In the genomic region with DNA sequence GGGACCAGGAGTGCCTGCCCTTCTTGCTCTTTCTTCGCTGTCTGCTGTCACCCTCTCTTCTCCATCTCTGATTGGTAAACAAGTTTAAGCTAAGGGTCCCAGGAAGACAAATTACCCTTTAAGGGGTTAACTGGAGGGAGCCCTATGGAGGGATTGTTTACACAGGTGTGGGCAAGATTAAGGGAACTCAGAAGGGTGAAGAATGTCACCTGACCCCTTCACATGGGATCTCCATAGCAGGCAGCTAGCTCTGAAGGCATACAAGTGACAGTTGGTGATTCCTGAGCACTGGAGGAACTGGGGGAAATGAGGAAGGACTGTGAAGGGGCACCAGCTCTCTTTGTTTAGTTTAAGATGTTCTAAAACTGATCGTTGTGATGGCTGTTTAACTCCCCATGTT, we compare ENCODE assay signal across 12 mouse cellular contexts. TPM values are rescaled to one million over a fixed set of nuclear protein-coding genes. Genes with fewer than 3 reads are reported as not detected.
"Had no signal": no experiment of that assay in that cellular context is flagged by ENCODE, and none has a peak within 500 bp of the region (broad histone marks: within the 10 kb centered on the region; RNA-seq: fewer than 3 reads in every experiment).

No protein-coding gene starts in this region.

- H3K4me3 ChIP-seq: layer of hippocampus, adult 2 months; limb, embryonic 13.5 days; midbrain, embryonic 13.5 days had no signal

- H3K9me3 ChIP-seq: limb, embryonic 13.5 days; midbrain, embryonic 13.5 days had no signal

- ATAC-seq: inflammation-experienced regulatory T-cells, adult 6 months; midbrain, embryonic 13.5 days had no signal

- H3K4me2 ChIP-seq: limb, embryonic 13.5 days; midbrain, embryonic 13.5 days had no signal

- H3K36me3 ChIP-seq: limb, embryonic 13.5 days; midbrain, embryonic 13.5 days had no signal

- DNase-seq: kidney, adult 2 months; kidney, postnatal 10 days; kidney, postnatal 4 days; left cerebral cortex, postnatal 4 days; lung, adult 2 months; right cerebral cortex, postnatal 14 days; thymus, postnatal 4 days had no signal

- H3K9ac ChIP-seq: limb, embryonic 13.5 days; liver, embryonic 14.5 days had no signal

- H3K27ac ChIP-seq: layer of hippocampus, adult 2 months; liver, embryonic 14.5 days had no signal

- H3K27me3 ChIP-seq: limb, embryonic 13.5 days; midbrain, embryonic 13.5 days had no signal

RNA-seq across cellular contexts. Expression of a gene that starts 19.3 kb away (rescaled TPM):
- polyA plus RNA-seq: inflammation-experienced regulatory T-cells, adult 6 months had no signal
